Mouse (Mus musculus): ENCODE measurements around the gene Slc9a5. TPM values are rescaled to one million over a fixed set of nuclear protein-coding genes. Genes with fewer than 3 reads are reported as not detected.

Slc9a5 gene
- polyA plus RNA-seq (2015; fragmentation: Nextera tagmentation; extraction: Ambion mirVana) = 0.14 and 0.15 TPM in 2 replicates

DNA sequence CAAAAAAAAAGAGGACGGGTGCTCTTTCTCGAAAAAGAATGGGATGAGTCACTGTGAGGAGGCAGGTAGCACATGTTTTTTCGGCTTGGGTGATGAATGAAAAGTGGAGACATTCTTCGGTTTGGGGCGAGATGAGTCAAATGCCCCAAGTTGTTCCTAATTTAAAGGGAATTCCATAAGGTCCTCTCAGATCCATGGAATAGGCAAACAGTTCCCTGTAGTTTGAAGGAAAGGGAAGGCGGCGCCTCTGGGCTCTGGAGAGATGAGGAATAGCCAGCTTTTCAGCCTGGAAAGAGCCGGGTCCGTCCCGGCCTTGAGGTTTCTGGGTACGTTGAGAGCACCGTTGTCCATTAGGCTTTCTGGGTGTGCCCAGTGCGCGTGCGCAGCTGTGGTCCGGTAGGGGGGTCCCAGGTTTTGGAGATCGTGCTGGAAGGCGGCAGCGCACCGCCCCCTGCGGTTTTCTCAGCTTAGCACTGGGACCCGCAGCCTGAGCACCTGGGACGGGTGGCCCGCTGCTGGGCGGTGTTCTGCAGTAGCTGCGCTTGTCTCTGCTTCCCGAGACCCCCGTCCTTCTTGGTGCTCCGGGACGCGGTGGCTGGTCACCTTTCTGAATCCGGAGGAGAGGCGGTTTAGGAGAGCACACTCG lies at the start of gene Slc9a5:
Gene Slc9a5 (plus strand): TSS at position 394 of the 646 bp plus-strand sequence.
- H3K27me3 ChIP-seq = peaks cover 74% of the 10 kb centered on the region
- under 1% methylated on average over 34 of the region's 34 CpGs for WGBS (ENCODE audit: insufficient replicate concordance)
- DNase-seq = no peak

DNA sequence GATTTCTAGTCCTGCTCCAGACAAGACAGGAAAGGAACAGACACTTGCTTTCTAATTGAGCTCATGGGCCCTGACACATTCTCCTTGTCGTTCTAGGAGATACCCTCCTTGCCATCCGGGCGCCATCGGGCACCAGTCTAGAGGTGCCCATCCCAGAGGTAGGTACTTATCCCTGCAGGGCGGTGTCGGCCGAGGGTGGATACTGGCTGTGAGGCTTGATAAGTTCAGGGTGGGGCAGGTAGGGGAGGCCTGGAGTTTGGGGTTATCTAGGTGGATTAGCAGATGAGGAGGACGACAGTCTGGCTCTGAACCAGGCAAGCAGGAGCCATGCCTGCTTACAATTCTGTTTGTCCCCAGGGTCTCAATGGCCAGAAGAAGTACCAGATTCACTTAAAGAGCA lies 48.7 kb upstream of the Slc9a5 start:
- Histone ChIP-seq H3K9me3 (replicated peaks) (no peaks in the 10 kb centered on the region), H3K9ac (peak overlapping the region; percentile 99), H3K36me3 (peaks cover 64% of the 10 kb centered on the region), H3K4me2 (peak overlapping the region; percentile 95), H3K4me3 (replicated peaks) (peak overlapping the region; percentile 99), H3K4me1 (replicated peaks) (peaks cover 85% of the 10 kb centered on the region), H3K27me3 (no peaks in the 10 kb centered on the region; the same call in 1 of the 2 replicates), H3K27ac (peak overlapping the region; percentile 97)
- ATAC-seq (ENCODE audit: low read depth) = peak; percentile 94
- peak; percentile 90 for DNase-seq
- 24% methylated on average over 8 of the region's 8 CpGs for WGBS (ENCODE audit: insufficient replicate concordance)

More for the DNA sequence above, at the start of gene Slc9a5:
- Histone ChIP-seq H3K27ac (no peak within 1 kb of the TSS; the same call in 1 of the 2 replicates), H3K4me1 (replicated peaks) (peaks cover 54% of the 10 kb centered on the region), H3K9ac (peak within 1 kb of the TSS; percentile 79), H3K9me3 (replicated peaks) (no peaks in the 10 kb centered on the region), H3K4me3 (replicated peaks) (peak within 1 kb of the TSS; percentile 72), H3K36me3 (no peaks in the 10 kb centered on the region), H3K4me2 (peak within 1 kb of the TSS; percentile 95)
- no peak for ATAC-seq (ENCODE audit: low read depth)

- Histone ChIP-seq H3K27me3 (no peaks in the 10 kb centered on the region), H3K27ac (peak overlapping the region; percentile 97), H3K4me2 (peak overlapping the region; percentile 95), H3K4me3 (replicated peaks) (no peak overlapping the region), H3K36me3 (peaks cover 95% of the 10 kb centered on the region), H3K4me1 (replicated peaks) (peaks cover 82% of the 10 kb centered on the region), H3K9ac (no peak overlapping the region), H3K9me3 (replicated peaks) (no peaks in the 10 kb centered on the region)
- DNase-seq (no peak), ATAC-seq (ENCODE audit: low read depth) (no peak)
- WGBS (ENCODE audit: insufficient replicate concordance) = 64% methylated on average over 8 of the region's 8 CpGs
Measured at GRCm38 (mm10) chr8:105303396-105303795, 45.2 kb upstream of the Slc9a5 start.

DNA sequence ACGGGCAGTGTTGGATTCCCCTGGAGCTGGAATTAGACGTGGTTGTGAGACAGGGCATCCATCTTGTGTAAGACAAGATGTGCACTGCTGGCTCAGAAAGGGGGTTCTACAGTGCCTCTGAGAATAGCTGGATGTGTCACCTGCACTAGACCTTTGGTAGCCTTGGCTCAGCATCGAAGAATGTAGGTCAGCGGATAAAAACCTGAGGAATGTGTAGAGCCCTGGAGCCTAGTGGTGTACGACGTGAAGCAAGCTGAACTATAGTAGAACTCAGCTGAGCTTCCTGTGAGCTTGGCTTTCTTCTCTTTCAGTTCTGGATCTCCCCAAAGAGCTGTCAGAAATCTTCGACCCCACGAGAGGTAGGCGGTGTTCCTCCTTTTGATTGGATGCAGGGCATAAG lies 44.8 kb upstream of the Slc9a5 start:
- 88% methylated on average over 9 of the region's 9 CpGs for WGBS (ENCODE audit: insufficient replicate concordance)
- peak overlapping the region; percentile 95 for H3K4me2 ChIP-seq
- ATAC-seq (ENCODE audit: low read depth) (no peak), DNase-seq (no peak)
- H3K27ac ChIP-seq = peak overlapping the region; percentile 97
- peaks cover 77% of the 10 kb centered on the region for H3K4me1 ChIP-seq (replicated peaks)
- H3K9me3 ChIP-seq (replicated peaks) = no peaks in the 10 kb centered on the region
- H3K27me3 ChIP-seq = no peaks in the 10 kb centered on the region
- peaks cover 95% of the 10 kb centered on the region for H3K36me3 ChIP-seq
- H3K9ac ChIP-seq = peak overlapping the region; percentile 23; the same call in 1 of the 2 replicates
- H3K4me3 ChIP-seq (replicated peaks) = peak overlapping the region; percentile 20; the same call in 1 of the 2 replicates

- Histone ChIP-seq H3K4me3 (replicated peaks) (0 out of 2 replicates have a peak overlapping the region, but pooled peaks have one; percentile 20), H3K36me3 (peaks cover 97% of the 10 kb centered on the region), H3K4me1 (replicated peaks) (peaks cover 72% of the 10 kb centered on the region), H3K9me3 (replicated peaks) (no peaks in the 10 kb centered on the region), H3K27me3 (no peaks in the 10 kb centered on the region), H3K27ac (peak overlapping the region; percentile 97), H3K9ac (peak overlapping the region; percentile 41), H3K4me2 (peak overlapping the region; percentile 62)
- DNase-seq = no peak
- peak; percentile 3; the same call in 1 of the 2 replicates for ATAC-seq (ENCODE audit: low read depth)
- 70% methylated on average over 9 of the region's 9 CpGs for WGBS (ENCODE audit: insufficient replicate concordance)
Measured at GRCm38 (mm10) chr8:105304325-105305210, 44.1 kb upstream of the Slc9a5 start.

DNA sequence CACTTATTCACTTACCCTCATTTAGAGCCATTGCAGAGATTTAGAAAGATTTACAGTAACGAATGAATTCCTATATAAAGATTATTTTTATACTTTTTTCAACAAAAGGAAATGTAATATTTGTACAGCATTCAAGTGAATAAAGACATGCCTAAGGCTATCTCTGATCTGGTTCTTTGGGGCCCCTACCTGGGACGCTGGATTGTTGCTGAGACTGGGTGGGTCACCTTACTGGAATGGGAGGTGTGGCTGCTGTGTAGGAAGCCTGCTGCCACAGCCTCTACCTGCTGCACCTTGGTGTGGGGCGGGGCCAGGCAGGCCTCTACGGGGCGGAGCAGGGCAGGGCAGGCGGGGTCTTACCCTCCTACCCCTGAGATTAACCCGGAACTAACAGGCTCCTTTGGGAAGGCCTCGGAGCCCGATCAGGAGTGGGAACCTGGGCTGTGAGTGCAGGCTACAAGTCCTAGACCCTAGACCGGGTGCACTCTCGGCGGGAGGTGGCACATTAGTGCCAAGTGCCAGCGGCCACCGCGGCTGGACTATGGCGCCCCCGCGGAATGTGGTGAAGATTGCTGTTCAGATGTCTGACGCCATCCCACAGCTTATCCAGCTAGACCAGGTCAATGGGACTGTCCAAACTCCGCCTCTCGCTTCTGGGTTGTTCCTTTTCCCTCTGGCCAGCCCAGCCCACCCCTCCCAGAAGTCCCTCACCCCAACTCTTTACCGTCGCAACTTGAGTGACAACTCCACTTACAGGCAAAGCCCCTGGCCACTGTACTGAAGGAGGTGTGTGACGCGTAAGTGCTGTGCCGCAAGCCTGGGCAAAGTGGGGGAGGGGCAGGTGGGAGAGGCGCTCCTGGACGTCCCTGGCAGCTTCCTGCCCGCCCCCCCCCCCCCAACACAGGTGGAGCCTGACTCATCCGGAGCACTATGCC lies 43.2 kb upstream of the Slc9a5 start, which contains the start of gene Elmo3:
Gene Elmo3 (plus strand): TSS at position 391 of the 935 bp plus-strand sequence.
- Histone ChIP-seq H3K27me3 (no peaks in the 10 kb centered on the region), H3K4me2 (peak within 1 kb of the TSS; percentile 62), H3K4me3 (replicated peaks) (peak within 1 kb of the TSS; percentile 45), H3K9ac (peak within 1 kb of the TSS; percentile 59), H3K36me3 (peaks cover 97% of the 10 kb centered on the region), H3K9me3 (replicated peaks) (no peaks in the 10 kb centered on the region), H3K27ac (peak within 1 kb of the TSS; percentile 97), H3K4me1 (replicated peaks) (peaks cover 66% of the 10 kb centered on the region)
- DNase-seq (peak; percentile 57), ATAC-seq (ENCODE audit: low read depth) (peak; percentile 75)
- 18% methylated on average over 30 of the region's 30 CpGs for WGBS (ENCODE audit: insufficient replicate concordance)

DNA sequence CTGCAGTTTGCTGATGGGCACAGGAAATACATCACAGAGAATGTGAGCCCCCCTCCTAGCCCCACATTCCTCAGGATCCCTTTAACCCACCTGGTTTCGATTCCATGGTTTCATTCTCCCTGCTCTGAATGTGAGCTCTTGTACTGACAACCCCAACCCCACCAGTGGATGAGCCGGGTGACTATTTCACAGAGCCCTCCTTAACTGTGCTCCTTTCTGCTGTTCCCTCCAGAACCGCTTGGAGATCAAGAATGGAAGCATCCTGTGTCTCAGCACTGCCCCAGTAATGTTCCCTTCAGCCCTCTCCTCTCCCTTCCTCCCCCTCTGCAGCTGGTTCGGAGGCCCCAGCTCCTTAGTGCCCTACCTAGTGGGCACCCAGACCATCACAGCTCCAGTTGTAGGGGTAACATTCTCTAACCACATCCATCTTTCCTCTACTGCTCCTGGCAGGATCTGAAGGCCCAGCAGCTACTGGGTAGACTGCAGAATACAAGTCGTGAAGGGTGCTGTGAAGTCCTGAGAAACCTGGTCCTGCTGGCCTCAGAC lies 42.4 kb upstream of the Slc9a5 start:
- no peaks in the 10 kb centered on the region for H3K27me3 ChIP-seq
- H3K4me1 ChIP-seq (replicated peaks) = peaks cover 60% of the 10 kb centered on the region
- H3K9me3 ChIP-seq (replicated peaks) = no peaks in the 10 kb centered on the region
- WGBS (ENCODE audit: insufficient replicate concordance) = 72% methylated on average over 5 of the region's 5 CpGs
- peak overlapping the region; percentile 45 for H3K4me3 ChIP-seq (replicated peaks)
- DNase-seq = no peak
- ATAC-seq (ENCODE audit: low read depth) = no peak
- H3K4me2 ChIP-seq = peak overlapping the region; percentile 62
- peak overlapping the region; percentile 59 for H3K9ac ChIP-seq
- H3K36me3 ChIP-seq = peaks cover 97% of the 10 kb centered on the region
- H3K27ac ChIP-seq = peak overlapping the region; percentile 97

DNA sequence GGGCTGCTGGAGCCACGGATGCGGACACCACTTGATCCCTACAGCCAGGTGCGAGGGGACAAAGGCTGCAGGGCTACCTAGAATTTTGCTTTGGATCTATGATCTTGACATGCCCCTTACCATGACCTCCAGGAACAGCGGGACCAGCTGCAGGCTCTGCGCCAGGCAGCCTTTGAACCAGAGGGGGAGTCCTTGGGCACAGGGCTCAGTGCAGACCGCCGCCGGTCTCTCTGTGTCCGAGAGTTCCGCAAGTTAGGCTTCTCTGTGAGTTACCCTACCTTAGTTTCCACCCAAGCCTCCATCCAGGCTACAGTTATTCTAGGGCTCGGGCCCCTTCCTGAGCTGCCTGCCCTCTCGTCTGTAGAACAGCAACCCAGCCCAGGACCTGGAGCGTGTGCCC lies 41.0 kb upstream of the Slc9a5 start:
- Histone ChIP-seq H3K9me3 (replicated peaks) (no peaks in the 10 kb centered on the region), H3K27ac (no peak overlapping the region), H3K36me3 (peaks cover 97% of the 10 kb centered on the region), H3K4me2 (no peak overlapping the region), H3K4me1 (replicated peaks) (peaks cover 60% of the 10 kb centered on the region), H3K9ac (no peak overlapping the region), H3K4me3 (replicated peaks) (no peak overlapping the region), H3K27me3 (no peaks in the 10 kb centered on the region)
- DNase-seq (no peak), ATAC-seq (ENCODE audit: low read depth) (no peak)
- WGBS (ENCODE audit: insufficient replicate concordance) = 93% methylated on average over 13 of the region's 13 CpGs

DNA sequence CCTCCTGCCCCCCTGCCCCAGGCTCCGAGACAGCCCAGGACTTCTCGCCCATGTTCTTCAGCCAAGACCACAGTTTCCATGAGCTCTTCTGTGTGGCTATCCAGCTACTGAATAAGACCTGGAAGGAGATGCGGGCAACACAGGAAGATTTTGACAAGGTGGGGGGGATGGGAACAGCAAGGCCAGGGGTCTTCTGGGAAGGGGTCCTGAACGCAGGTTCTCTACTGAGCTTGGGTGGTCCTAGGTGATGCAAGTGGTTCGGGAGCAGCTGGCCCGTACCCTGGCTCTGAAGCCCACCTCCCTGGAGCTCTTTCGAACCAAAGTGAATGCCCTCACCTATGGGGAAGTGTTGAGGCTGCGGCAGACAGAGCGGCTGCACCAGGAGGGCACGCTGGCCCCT lies 40.2 kb upstream of the Slc9a5 start:
- Histone ChIP-seq H3K4me2 (no peak overlapping the region), H3K4me1 (replicated peaks) (peaks cover 60% of the 10 kb centered on the region)
- 90% methylated on average over 10 of the region's 10 CpGs for WGBS (ENCODE audit: insufficient replicate concordance)

DNA sequence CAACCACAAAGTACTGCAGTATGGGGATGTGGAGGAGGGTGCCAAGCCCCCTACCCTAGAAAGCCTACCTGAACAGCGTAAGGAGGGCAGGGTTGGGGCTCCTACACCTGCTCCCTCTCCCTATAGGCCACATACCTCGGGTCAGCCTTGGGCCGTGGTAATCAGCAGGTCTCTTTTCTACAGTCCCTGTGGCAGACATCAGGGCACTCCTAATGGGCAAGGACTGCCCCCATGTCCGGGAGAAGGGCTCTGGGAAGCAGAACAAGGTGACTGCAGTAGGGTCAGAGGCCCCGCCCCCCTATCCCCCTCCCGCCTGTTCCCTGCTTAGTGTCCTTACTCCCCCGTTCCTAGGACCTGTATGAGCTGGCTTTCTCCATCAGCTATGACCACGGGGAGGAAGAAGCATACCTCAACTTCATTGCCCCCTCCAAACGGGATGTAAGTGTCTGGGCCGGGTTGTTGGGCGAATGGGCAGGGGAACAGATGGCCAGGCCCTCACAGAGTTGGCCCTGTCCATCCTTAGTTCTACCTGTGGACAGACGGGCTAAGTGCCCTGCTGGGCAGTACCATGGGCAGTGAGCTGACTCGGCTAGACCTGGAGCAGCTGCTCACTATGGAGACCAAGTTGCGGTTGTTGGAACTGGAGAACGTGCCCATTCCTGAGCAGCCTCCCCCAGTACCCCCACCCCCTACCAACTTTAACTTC lies 39.3 kb upstream of the Slc9a5 start:
- H3K4me3 ChIP-seq (replicated peaks) = no peak overlapping the region
- no peak for ATAC-seq (ENCODE audit: low read depth)

More for the DNA sequence above, 40.2 kb upstream of the Slc9a5 start:
- H3K27ac ChIP-seq = no peak overlapping the region
- H3K36me3 ChIP-seq = peaks cover 97% of the 10 kb centered on the region
- H3K27me3 ChIP-seq = no peaks in the 10 kb centered on the region
- no peaks in the 10 kb centered on the region for H3K9me3 ChIP-seq (replicated peaks)
- DNase-seq (no peak), ATAC-seq (ENCODE audit: low read depth) (no peak)
- H3K4me3 ChIP-seq (replicated peaks) = no peak overlapping the region
- no peak overlapping the region for H3K9ac ChIP-seq

More for the DNA sequence above, 39.3 kb upstream of the Slc9a5 start:
- no peak overlapping the region for H3K9ac ChIP-seq
- no peaks in the 10 kb centered on the region for H3K9me3 ChIP-seq (replicated peaks)
- H3K27me3 ChIP-seq = no peaks in the 10 kb centered on the region
- H3K4me1 ChIP-seq (replicated peaks) = peaks cover 60% of the 10 kb centered on the region
- peaks cover 97% of the 10 kb centered on the region for H3K36me3 ChIP-seq
- 85% methylated on average over 15 of the region's 15 CpGs for WGBS (ENCODE audit: insufficient replicate concordance)
- no peak overlapping the region for H3K27ac ChIP-seq
- no peak overlapping the region for H3K4me2 ChIP-seq
- no peak for DNase-seq
